Mouse (Mus musculus): ENCODE data around the gene Timm22.

DNA sequence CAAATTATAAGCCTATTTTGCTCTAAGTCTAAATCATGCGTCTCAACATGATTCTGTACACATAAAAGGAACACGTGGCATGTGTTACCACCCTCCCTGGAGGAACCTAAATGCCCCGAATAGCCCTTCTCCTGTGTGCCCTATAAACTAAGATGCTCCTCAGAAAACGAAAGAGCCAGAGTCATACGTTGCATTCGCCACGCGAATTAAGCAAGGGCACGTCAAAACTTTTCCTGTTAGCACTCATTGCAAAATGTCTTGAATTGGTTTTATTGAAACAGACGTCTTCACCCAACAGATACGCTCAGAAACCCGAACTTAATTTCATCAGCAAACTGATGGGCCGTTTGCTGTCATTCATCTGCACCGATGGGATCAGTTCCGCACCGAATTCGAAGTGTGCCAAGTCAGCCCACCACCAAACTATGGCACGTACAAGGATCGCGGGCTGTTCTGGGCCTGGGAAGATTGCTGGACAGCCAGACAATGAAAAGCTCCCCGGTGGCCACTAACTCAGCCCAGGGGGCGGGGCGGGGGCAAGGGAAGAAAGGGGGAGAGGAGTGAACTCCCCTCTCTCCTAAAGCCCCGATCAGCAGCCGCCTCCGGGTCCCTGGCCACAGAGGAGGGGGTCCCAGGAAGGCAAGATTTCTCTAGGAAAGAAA, 9.0 kb upstream of the Timm22 start:
- no peak for TF ChIP-seq ZC3H11A (IDR thresholded peaks at IDR 0.05; ENCODE audit: borderline replicate concordance, low read depth, low read length)
- no peak for TF ChIP-seq HCFC1 (IDR thresholded peaks at IDR 0.05; ENCODE audit: borderline replicate concordance, insufficient read depth, low read length)
- TF ChIP-seq ZNF384 (IDR thresholded peaks at IDR 0.05; ENCODE audit: low read depth, low read length): no peak
- TF ChIP-seq MAFK (IDR thresholded peaks at IDR 0.05; ENCODE audit: insufficient read depth, low read depth, low read length): no peak
- no peak for TF ChIP-seq CHD2 (IDR thresholded peaks at IDR 0.05; ENCODE audit: low read depth, low read length)
